Mouse (Mus musculus): Measurements from ENCODE around the gene Sgpl1.

GRCm38 (mm10) chr10:61152131-61152530, 4.6 kb upstream of the Sgpl1 start:
- TF ChIP-seq CTCF (IDR thresholded peaks at IDR 0.05; ENCODE audit: borderline replicate concordance, insufficient read depth, low read length) (no peak), POLR2A (IDR thresholded peaks at IDR 0.05; ENCODE audit: low read depth, low read length) (no peak)

All from embryonic fibroblast, embryonic 13.5 days (primary cell).